In genomic region chr3:51357624-51358023, GRCm38 (mm10) we compare ENCODE assay signal across 7 mouse cellular contexts. TPM values are rescaled to one million over a fixed set of nuclear protein-coding genes. Genes with fewer than 3 reads are reported as not detected.
DNase-seq lines count a peak whose midpoint lies in the region; ATAC-seq and TF ChIP-seq lines count a peak whose summit lies in the region.

No protein-coding gene starts in this region.

- peaks cover 8% of the 10 kb centered on the region for H3K27me3 ChIP-seq in forebrain, embryonic 16.5 days (replicated peaks; ENCODE audit: control insufficient read depth, insufficient read depth, low read length)
- H3K27me3 ChIP-seq in liver, embryonic 16.5 days (ENCODE audit: control insufficient read depth, insufficient read depth, low read depth, low read length): no peaks in the 10 kb centered on the region

- no peaks in the 10 kb centered on the region for H3K9me3 ChIP-seq in ES-E14 (ENCODE audit: control insufficient read depth, insufficient read depth, low read depth, low read length)
- H3K9me3 ChIP-seq in forebrain, embryonic 16.5 days (ENCODE audit: control insufficient read depth, low read length): no peaks in the 10 kb centered on the region
- H3K9me3 ChIP-seq in liver, embryonic 16.5 days (replicated peaks; ENCODE audit: control insufficient read depth, low read length): no peaks in the 10 kb centered on the region

- H3K4me1 ChIP-seq in ES-E14 (ENCODE audit: control insufficient read depth in 2 of 2, insufficient read depth in 2 of 2, low read length in 2 of 2, poor library complexity in 1 of 2): peaks cover 2 to 10% of the 10 kb centered on the region in 2 experiments; a peak in 1 of 4 replicates
- H3K4me1 ChIP-seq in forebrain, embryonic 16.5 days (replicated peaks; ENCODE audit: control insufficient read depth, insufficient read depth, low read length): peaks cover 5% of the 10 kb centered on the region; the same call in 1 of the 2 replicates
- H3K4me1 ChIP-seq in liver, embryonic 16.5 days (ENCODE audit: control insufficient read depth, low read depth, low read length): peaks cover 32% of the 10 kb centered on the region

- ATAC-seq in forebrain, embryonic 16.5 days: no peak
- no peak for ATAC-seq in liver, embryonic 16.5 days (ENCODE audit: low read depth)
- ATAC-seq in megakaryocyte progenitor cell, adult 5-6 weeks (replicated peaks; ENCODE audit: poor library complexity): no peak
- ATAC-seq in inflammation-experienced regulatory T-cells, adult 6 months: no peak

- in situ Hi-C loops in ES-E14 (cut with MboI; ENCODE audit: low sequenced_read_pairs in 2 of 2, unreplicated experiment in 2 of 2): loop anchor here in 1 of 2 experiments (10.0 kb wide), 1 partner anchor 123 kb away; no protein-coding TSS in a partner anchor

- 15% methylated on average over 14 of the region's 14 CpGs for WGBS in forebrain, embryonic 16.5 days
- 11% methylated on average over 14 of the region's 14 CpGs for WGBS in liver, embryonic 16.5 days (ENCODE audit: insufficient replicate concordance)

- DNase-seq in 3T3-L1 (ENCODE audit: low read depth, low spot score) (peak; percentile 53), ES-E14 (ENCODE audit: low read depth, low spot score) (no peak)
- no peak for DNase-seq in kidney, postnatal 14 days

- peak overlapping the region; percentile 66 to 82 for H3K4me3 ChIP-seq in ES-E14 (ENCODE audit: insufficient read depth in 1 of 2, low read depth in 1 of 2, low read length in 2 of 2, poor library complexity in 1 of 2, severe bottlenecking in 1 of 2)
- peak overlapping the region; percentile 46 for H3K4me3 ChIP-seq in forebrain, embryonic 16.5 days (replicated peaks; ENCODE audit: low read length)
- H3K4me3 ChIP-seq in liver, embryonic 16.5 days (ENCODE audit: low read depth, low read length): peak overlapping the region; percentile 70

- peak overlapping the region; percentile 72; the same call in 1 of the 2 replicates for H3K4me2 ChIP-seq in forebrain, embryonic 16.5 days (ENCODE audit: low read length)
- H3K4me2 ChIP-seq in liver, embryonic 16.5 days (ENCODE audit: low read depth, low read length): peak overlapping the region; percentile 93

- H3K27ac ChIP-seq in ES-E14 (ENCODE audit: insufficient read depth, low read depth, low read length, poor library complexity, severe bottlenecking): no peak overlapping the region
- no peak overlapping the region for H3K27ac ChIP-seq in forebrain, embryonic 16.5 days (ENCODE audit: low read length)
- no peak overlapping the region for H3K27ac ChIP-seq in liver, embryonic 16.5 days (ENCODE audit: low read length)

- no peaks in the 10 kb centered on the region for H3K36me3 ChIP-seq in ES-E14 (ENCODE audit: control insufficient read depth, insufficient read depth, low read length, poor library complexity, severe bottlenecking)
- no peaks in the 10 kb centered on the region for H3K36me3 ChIP-seq in forebrain, embryonic 16.5 days (ENCODE audit: control insufficient read depth, insufficient read depth)
- no peaks in the 10 kb centered on the region for H3K36me3 ChIP-seq in liver, embryonic 16.5 days (ENCODE audit: control insufficient read depth, insufficient read depth)

- peak overlapping the region; percentile 46; the same call in 1 of the 2 replicates for H3K9ac ChIP-seq in ES-E14 (ENCODE audit: insufficient read depth, low read depth, low read length, poor library complexity, severe bottlenecking)
- H3K9ac ChIP-seq in forebrain, embryonic 16.5 days (replicated peaks; ENCODE audit: low read depth, low read length): no peak overlapping the region
- H3K9ac ChIP-seq in liver, embryonic 16.5 days (ENCODE audit: low read depth, low read length): peak overlapping the region; percentile 40

TF ChIP-seq in ES-E14, 5 proteins besides CTCF, POLR2A, EP300 and RAD21:
- no peak for TF ChIP-seq CHD2 (IDR thresholded peaks at IDR 0.05; ENCODE audit: low read depth, low read length)
- peak; percentile 57 for TF ChIP-seq ZNF384 (IDR thresholded peaks at IDR 0.05; ENCODE audit: low read depth, low read length)

RNA-seq across cellular contexts. Expression of gene Elf2, which starts 17.2 kb away (rescaled TPM):
- 26.7 and 28.4 TPM in 2 replicates for total RNA-seq in ES-E14 (2012; rRNA removed)
- polyA plus RNA-seq in forebrain, embryonic 16.5 days (2015; fragmentation: Nextera tagmentation; extraction: Ambion mirVana): 46.2 and 54.9 TPM in 2 replicates
- 19.0 and 20.0 TPM in 2 replicates for polyA plus RNA-seq in liver, embryonic 16.5 days (2015; fragmentation: Nextera tagmentation; extraction: Ambion mirVana)
- 40.3 and 43.1 TPM in 2 replicates for total RNA-seq in megakaryocyte progenitor cell, adult 5-6 weeks (2015)
- 96.0 and 124 TPM in 2 replicates for total RNA-seq in megakaryocyte progenitor cell, adult 5-6 weeks (2017)
- polyA plus RNA-seq in inflammation-experienced regulatory T-cells, adult 6 months (2017; shearing (Covaris generic)): 10 to 100 TPM; 51.8 to 74.2 (median 57.7) TPM

RNA-seq across cellular contexts. Expression of gene Mgarp, which starts 38.9 kb away (rescaled TPM):
- 12.5 and 17.5 TPM in 2 replicates for total RNA-seq in ES-E14 (2012; rRNA removed)
- polyA plus RNA-seq in forebrain, embryonic 16.5 days (2015; fragmentation: Nextera tagmentation; extraction: Ambion mirVana): 0.44 and 1.4 TPM in 2 replicates
- 3.0 TPM in 2 replicates for polyA plus RNA-seq in liver, embryonic 16.5 days (2015; fragmentation: Nextera tagmentation; extraction: Ambion mirVana)
- total RNA-seq in megakaryocyte progenitor cell, adult 5-6 weeks (2015): not detected in 2 replicates
- total RNA-seq in megakaryocyte progenitor cell, adult 5-6 weeks (2017): not detected in 2 replicates
- polyA plus RNA-seq in inflammation-experienced regulatory T-cells, adult 6 months (2017; shearing (Covaris generic)): 1 to 10 TPM in 1 of 3 experiments, under 1 TPM in 1, not detected in 1; 0.78 to 1.2 TPM

RNA-seq across cellular contexts. Expression of gene Ndufc1, which starts 51.2 kb away (rescaled TPM):
- 152 and 231 TPM in 2 replicates for total RNA-seq in ES-E14 (2012; rRNA removed)
- 619 and 639 TPM in 2 replicates for polyA plus RNA-seq in forebrain, embryonic 16.5 days (2015; fragmentation: Nextera tagmentation; extraction: Ambion mirVana)
- polyA plus RNA-seq in liver, embryonic 16.5 days (2015; fragmentation: Nextera tagmentation; extraction: Ambion mirVana): 397 and 419 TPM in 2 replicates
- 175 and 219 TPM in 2 replicates for total RNA-seq in megakaryocyte progenitor cell, adult 5-6 weeks (2015)
- 84.9 and 94.9 TPM in 2 replicates for total RNA-seq in megakaryocyte progenitor cell, adult 5-6 weeks (2017)
- polyA plus RNA-seq in inflammation-experienced regulatory T-cells, adult 6 months (2017; shearing (Covaris generic)): 100 to 1,000 TPM; 222 to 324 (median 265) TPM

RNA-seq across cellular contexts. Expression of gene Naa15, which starts 57.3 kb away (rescaled TPM):
- 43.7 and 53.4 TPM in 2 replicates for total RNA-seq in ES-E14 (2012; rRNA removed)
- 49.9 and 56.5 TPM in 2 replicates for polyA plus RNA-seq in forebrain, embryonic 16.5 days (2015; fragmentation: Nextera tagmentation; extraction: Ambion mirVana)
- polyA plus RNA-seq in liver, embryonic 16.5 days (2015; fragmentation: Nextera tagmentation; extraction: Ambion mirVana): 15.3 and 16.3 TPM in 2 replicates
- total RNA-seq in megakaryocyte progenitor cell, adult 5-6 weeks (2015): 126 and 131 TPM in 2 replicates
- total RNA-seq in megakaryocyte progenitor cell, adult 5-6 weeks (2017): 69.8 and 118 TPM in 2 replicates
- 10 to 100 TPM; 24.0 to 37.7 (median 30.3) TPM for polyA plus RNA-seq in inflammation-experienced regulatory T-cells, adult 6 months (2017; shearing (Covaris generic))
